ENCODE assay signal across 21 mouse cellular contexts in genomic region chr10:96125771-96126454, GRCm38 (mm10). TPM values are rescaled to one million over a fixed set of nuclear protein-coding genes. Genes with fewer than 3 reads are reported as not detected.
A peak's percentile ranks its signal among the peaks of the same experiment; 100 is the strongest.
DNase-seq lines count a peak whose midpoint lies in the region; ATAC-seq and TF ChIP-seq lines count a peak whose summit lies in the region.
"Had no signal": no experiment of that assay in that cellular context is flagged by ENCODE, and none has a peak within 500 bp of the region (broad histone marks: within the 10 kb centered on the region; RNA-seq: fewer than 3 reads in every experiment).

No protein-coding gene starts in this region.

- no peak overlapping the region for H3K9ac ChIP-seq in limb, embryonic 14.5 days (ENCODE audit: low read depth, low read length, severe bottlenecking)
- no peak overlapping the region for H3K9ac ChIP-seq in midbrain, embryonic 15.5 days
- H3K9ac ChIP-seq: hindbrain, embryonic 15.5 days had no signal

- peak; percentile 9 for DNase-seq in adrenal gland, adult 2 months
- DNase-seq in adrenal gland, postnatal 4 days (ENCODE audit: low spot score in 2 of 2) = no peak
- DNase-seq in kidney, adult 8-10 months = peak; percentile 63 to 79
- DNase-seq in kidney, postnatal 10 days = no peak
- DNase-seq in adipocyte (ENCODE audit: low spot score) = peak; percentile 33
- no peak for DNase-seq in limb, embryonic 14.5 days (ENCODE audit: low spot score)
- no peak for DNase-seq in spleen, postnatal 10 days (ENCODE audit: low spot score in 2 of 2)
- DNase-seq: cerebellum, adult 9-11 months; liver; midbrain, embryonic 14.5 days; thymus, postnatal 14 days had no signal

- TF ChIP-seq POLR2A in limb, embryonic 14.5 days (IDR thresholded peaks at IDR 0.05; ENCODE audit: borderline replicate concordance, extremely low read depth, insufficient read depth, insufficient read length) = no peak

- H3K36me3 ChIP-seq in limb, embryonic 14.5 days (ENCODE audit: control insufficient read depth, insufficient read depth, low read length) = no peaks in the 10 kb centered on the region
- H3K36me3 ChIP-seq in midbrain, embryonic 15.5 days (replicated peaks) = no peaks in the 10 kb centered on the region
- H3K36me3 ChIP-seq: forebrain, embryonic 10.5 days; hindbrain, embryonic 15.5 days had no signal

- no peaks in the 10 kb centered on the region for H3K27me3 ChIP-seq in limb, embryonic 14.5 days (ENCODE audit: control insufficient read depth, insufficient read depth, low read length)
- no peaks in the 10 kb centered on the region for H3K27me3 ChIP-seq in midbrain, embryonic 15.5 days (replicated peaks)
- H3K27me3 ChIP-seq: CH12.LX; hindbrain, embryonic 15.5 days had no signal

- H3K4me1 ChIP-seq in limb, embryonic 14.5 days (ENCODE audit: control insufficient read depth, insufficient read depth, low read length) = no peaks in the 10 kb centered on the region
- H3K4me1 ChIP-seq in midbrain, embryonic 15.5 days = no peaks in the 10 kb centered on the region
- H3K4me1 ChIP-seq: forebrain, embryonic 10.5 days; hindbrain, embryonic 15.5 days had no signal

- H3K4me2 ChIP-seq in limb, embryonic 14.5 days (replicated peaks; ENCODE audit: low read depth, low read length, severe bottlenecking) = no peak overlapping the region
- H3K4me2 ChIP-seq in midbrain, embryonic 15.5 days = no peak overlapping the region
- H3K4me2 ChIP-seq: hindbrain, embryonic 15.5 days had no signal

- H3K4me3 ChIP-seq in limb, embryonic 14.5 days (replicated peaks; ENCODE audit: low read length) = no peak overlapping the region
- no peak overlapping the region for H3K4me3 ChIP-seq in midbrain, embryonic 15.5 days
- H3K4me3 ChIP-seq: forebrain, embryonic 10.5 days; hindbrain, embryonic 15.5 days had no signal

- peak; percentile 55 for ATAC-seq in limb, embryonic 14.5 days (ENCODE audit: low FRiP score, low read depth)
- no peak for ATAC-seq in midbrain, embryonic 15.5 days (replicated peaks)
- ATAC-seq: activated CD4-positive, CD25-positive, alpha-beta regulatory T cell, adult 4 months had no signal

- no peaks in the 10 kb centered on the region for H3K9me3 ChIP-seq in limb, embryonic 14.5 days (ENCODE audit: control insufficient read depth, low read length)
- no peaks in the 10 kb centered on the region for H3K9me3 ChIP-seq in midbrain, embryonic 15.5 days
- H3K9me3 ChIP-seq: forebrain, embryonic 10.5 days; hindbrain, embryonic 15.5 days had no signal

- 48% methylated on average over 9 of the region's 9 CpGs for WGBS in limb, embryonic 14.5 days
- 74% methylated on average over 9 of the region's 9 CpGs for WGBS in midbrain, embryonic 15.5 days

- no peak overlapping the region for H3K27ac ChIP-seq in limb, embryonic 14.5 days (replicated peaks; ENCODE audit: low read depth, low read length)
- no peak overlapping the region for H3K27ac ChIP-seq in midbrain, embryonic 15.5 days
- H3K27ac ChIP-seq: forebrain, embryonic 10.5 days; hindbrain, embryonic 15.5 days had no signal

RNA-seq across cellular contexts. Expression of gene Gm5426, which starts 10.5 kb away (rescaled TPM):
- not detected for total RNA-seq in adrenal gland, adult 2 months (2021)
- polyA plus RNA-seq in adrenal gland, adult 2 months (2012; rRNA removed) = not detected in 2 replicates
- not detected for total RNA-seq in adrenal gland, postnatal 4 days (2021)
- not detected in 2 replicates for polyA plus RNA-seq in limb, embryonic 14.5 days (2012; rRNA removed)
- polyA plus RNA-seq in limb, embryonic 14.5 days (2014; fragmentation: Nextera tagmentation; extraction: Ambion mirVana) = not detected in 2 replicates
- polyA plus RNA-seq in midbrain, embryonic 15.5 days (2015; fragmentation: Nextera tagmentation; extraction: Ambion mirVana) = not detected in 2 replicates
- total RNA-seq: CH12.LX; gastrocnemius, postnatal 4 days; layer of hippocampus, postnatal 14 days had no signal
- polyA plus RNA-seq: forebrain, embryonic 10.5 days; heart, embryonic 16.5 days; hindbrain, embryonic 15.5 days; midbrain, embryonic 14.5 days; neural tube, embryonic 11.5 days; stomach, embryonic 14.5 days had no signal

Comparison
In these comparisons a context has a peak if more than half of its experiments do, and no peak if none do; other contexts are left out.
1. DNase-seq: peak in adrenal gland, adult 2 months (single experiment), kidney, adult 8-10 months (2 of 2) and adipocyte (single experiment); none in adrenal gland, postnatal 4 days (0 of 2), kidney, postnatal 10 days (single experiment), limb, embryonic 14.5 days (single experiment) and spleen, postnatal 10 days (0 of 2).